Comparison of ENCODE assay signal across 18 mouse cellular contexts in genomic region chr4:12662683-12663082, GRCm38 (mm10).
"Had no signal": no experiment of that assay in that cellular context is flagged by ENCODE, and none has a peak within 500 bp of the region (broad histone marks: within the 10 kb centered on the region; RNA-seq: fewer than 3 reads in every experiment).

No protein-coding gene starts in this region.

- H3K4me3 ChIP-seq: liver, embryonic 13.5 days; liver, embryonic 15.5 days; lung, embryonic 15.5 days; midbrain, embryonic 10.5 days; myocyte; stomach, embryonic 15.5 days had no signal

- H3K27ac ChIP-seq: liver, embryonic 13.5 days; liver, embryonic 15.5 days; lung, embryonic 15.5 days; midbrain, embryonic 10.5 days; stomach, embryonic 15.5 days; stomach, postnatal 0 days had no signal

- H3K36me3 ChIP-seq: liver, embryonic 13.5 days; liver, embryonic 15.5 days; lung, embryonic 15.5 days; midbrain, embryonic 10.5 days; stomach, embryonic 15.5 days had no signal

- DNase-seq: liver, embryonic 13.5 days; liver, postnatal 0 days; lung, adult 2 months; lung, postnatal 4 days; midbrain, embryonic 14.5 days; retina, postnatal 1 day; right cerebral cortex, adult 18-20 months; thymus, adult 2 months; thymus, postnatal 25 days; thymus, postnatal 4 days had no signal

- ATAC-seq: liver, postnatal 0 days; lung, postnatal 0 days; midbrain, embryonic 16.5 days had no signal

- H3K27me3 ChIP-seq: liver, embryonic 13.5 days; liver, embryonic 15.5 days; lung, embryonic 15.5 days; stomach, embryonic 15.5 days had no signal

- H3K9ac ChIP-seq: liver, embryonic 13.5 days; liver, embryonic 15.5 days; liver, postnatal 0 days; lung, embryonic 15.5 days; stomach, embryonic 15.5 days had no signal

- H3K9me3 ChIP-seq: liver, embryonic 13.5 days; liver, embryonic 15.5 days; lung, embryonic 15.5 days; midbrain, embryonic 10.5 days; stomach, embryonic 15.5 days had no signal

- H3K4me2 ChIP-seq: liver, embryonic 13.5 days; liver, embryonic 15.5 days; lung, embryonic 15.5 days; stomach, embryonic 15.5 days had no signal

- H3K4me1 ChIP-seq: liver, embryonic 13.5 days; liver, embryonic 15.5 days; lung, embryonic 15.5 days; stomach, embryonic 15.5 days had no signal
